Mouse (Mus musculus): Measurements from ENCODE around the gene Ubap1. TPM values are rescaled to one million over a fixed set of nuclear protein-coding genes. Genes with fewer than 3 reads are reported as not detected.
A peak's percentile ranks its signal among the peaks of the same experiment; 100 is the strongest.

Ubap1 gene
- polyA plus RNA-seq, 1 experiment from 2014 or later = 53.0 TPM

GRCm38 (mm10) chr4:41347839-41348238 is 957 bp upstream of the Ubap1 start:
- H3K4me2 ChIP-seq (ENCODE audit: low read depth, low read length) = peak overlapping the region; percentile 56
- no peak overlapping the region; the same call in 1 of the 2 replicates for H3K4me3 ChIP-seq (replicated peaks; ENCODE audit: low read length)
- peak overlapping the region; percentile 60 for H3K27ac ChIP-seq (ENCODE audit: low read length)
- no peaks in the 10 kb centered on the region for H3K36me3 ChIP-seq (ENCODE audit: control insufficient read depth, insufficient read depth, low read length)
- no peak for ATAC-seq (ENCODE audit: insufficient read depth, low FRiP score)
- H3K4me1 ChIP-seq (ENCODE audit: control insufficient read depth, insufficient read depth, low read length) = peaks cover 9% of the 10 kb centered on the region; the same call in 1 of the 2 replicates
- no peaks in the 10 kb centered on the region for H3K9me3 ChIP-seq (replicated peaks; ENCODE audit: control insufficient read depth, low read length)
- 17% methylated on average over 5 of the region's 5 CpGs for whole genome bisulfite sequencing
- no peaks in the 10 kb centered on the region for H3K27me3 ChIP-seq (ENCODE audit: control insufficient read depth, insufficient read depth, low read length)
- H3K9ac ChIP-seq (ENCODE audit: low read length) = peak overlapping the region; percentile 46; the same call in 1 of the 2 replicates

- Histone ChIP-seq H3K4me2 (ENCODE audit: low read depth, low read length) (peak overlapping the region; percentile 88), H3K4me3 (replicated peaks; ENCODE audit: low read length) (peak overlapping the region; percentile 84), H3K4me1 (ENCODE audit: control insufficient read depth, insufficient read depth, low read length) (peaks cover 9% of the 10 kb centered on the region; the same call in 1 of the 2 replicates), H3K9me3 (replicated peaks; ENCODE audit: control insufficient read depth, low read length) (no peaks in the 10 kb centered on the region), H3K27me3 (ENCODE audit: control insufficient read depth, insufficient read depth, low read length) (no peaks in the 10 kb centered on the region), H3K36me3 (ENCODE audit: control insufficient read depth, insufficient read depth, low read length) (no peaks in the 10 kb centered on the region), H3K27ac (ENCODE audit: low read length) (peak overlapping the region; percentile 97), H3K9ac (ENCODE audit: low read length) (peak overlapping the region; percentile 90)
- ATAC-seq (ENCODE audit: insufficient read depth, low FRiP score) = peak; percentile 74; the same call in 1 of the 2 replicates
- 0% methylated on average over 26 of the region's 28 CpGs for WGBS
Measured at GRCm38 (mm10) chr4:41349199-41349591, 399 bp downstream of the Ubap1 start.

GRCm38 (mm10) chr4:41352758-41353157 is 4.0 kb downstream of the Ubap1 start:
- no peak for ATAC-seq (ENCODE audit: insufficient read depth, low FRiP score)
- no peak overlapping the region for H3K9ac ChIP-seq (ENCODE audit: low read length)
- WGBS = 92% methylated on average over 4 of the region's 4 CpGs
- 0 out of 2 replicates have a peak, but pooled peaks cover 5% of the 10 kb centered on the region for H3K36me3 ChIP-seq (ENCODE audit: control insufficient read depth, insufficient read depth, low read length)
- no peaks in the 10 kb centered on the region for H3K27me3 ChIP-seq (ENCODE audit: control insufficient read depth, insufficient read depth, low read length)
- H3K27ac ChIP-seq (ENCODE audit: low read length) = no peak overlapping the region
- H3K9me3 ChIP-seq (replicated peaks; ENCODE audit: control insufficient read depth, low read length) = no peaks in the 10 kb centered on the region
- no peak overlapping the region for H3K4me3 ChIP-seq (replicated peaks; ENCODE audit: low read length)
- H3K4me1 ChIP-seq (ENCODE audit: control insufficient read depth, insufficient read depth, low read length) = peaks cover 9% of the 10 kb centered on the region; the same call in 1 of the 2 replicates
- no peak overlapping the region for H3K4me2 ChIP-seq (ENCODE audit: low read depth, low read length)

GRCm38 (mm10) chr4:41353265-41353664 is 4.5 kb downstream of the Ubap1 start:
- WGBS = 91% methylated on average over 1 of the region's 1 CpGs
- Histone ChIP-seq H3K36me3 (ENCODE audit: control insufficient read depth, insufficient read depth, low read length) (0 out of 2 replicates have a peak, but pooled peaks cover 5% of the 10 kb centered on the region), H3K9ac (ENCODE audit: low read length) (no peak overlapping the region), H3K27me3 (ENCODE audit: control insufficient read depth, insufficient read depth, low read length) (no peaks in the 10 kb centered on the region), H3K9me3 (replicated peaks; ENCODE audit: control insufficient read depth, low read length) (no peaks in the 10 kb centered on the region), H3K4me1 (ENCODE audit: control insufficient read depth, insufficient read depth, low read length) (peaks cover 5% of the 10 kb centered on the region; the same call in 1 of the 2 replicates), H3K4me3 (replicated peaks; ENCODE audit: low read length) (no peak overlapping the region), H3K4me2 (ENCODE audit: low read depth, low read length) (no peak overlapping the region), H3K27ac (ENCODE audit: low read length) (no peak overlapping the region)
- no peak for ATAC-seq (ENCODE audit: insufficient read depth, low FRiP score)

GRCm38 (mm10) chr4:41357154-41357553 is 8.4 kb downstream of the Ubap1 start:
- Histone ChIP-seq H3K36me3 (ENCODE audit: control insufficient read depth, insufficient read depth, low read length) (0 out of 2 replicates have a peak, but pooled peaks cover 5% of the 10 kb centered on the region), H3K27ac (ENCODE audit: low read length) (no peak overlapping the region), H3K27me3 (ENCODE audit: control insufficient read depth, insufficient read depth, low read length) (no peaks in the 10 kb centered on the region), H3K4me1 (ENCODE audit: control insufficient read depth, insufficient read depth, low read length) (no peaks in the 10 kb centered on the region), H3K9me3 (replicated peaks; ENCODE audit: control insufficient read depth, low read length) (no peaks in the 10 kb centered on the region), H3K4me3 (replicated peaks; ENCODE audit: low read length) (no peak overlapping the region), H3K9ac (ENCODE audit: low read length) (no peak overlapping the region), H3K4me2 (ENCODE audit: low read depth, low read length) (no peak overlapping the region)
- WGBS = 82% methylated on average over 2 of the region's 2 CpGs
- no peak for ATAC-seq (ENCODE audit: insufficient read depth, low FRiP score)

GRCm38 (mm10) chr4:41358669-41359068 is 9.9 kb downstream of the Ubap1 start:
- WGBS = 69% methylated on average over 2 of the region's 2 CpGs
- Histone ChIP-seq H3K4me1 (ENCODE audit: control insufficient read depth, insufficient read depth, low read length) (no peaks in the 10 kb centered on the region), H3K27me3 (ENCODE audit: control insufficient read depth, insufficient read depth, low read length) (no peaks in the 10 kb centered on the region), H3K9ac (ENCODE audit: low read length) (no peak overlapping the region), H3K27ac (ENCODE audit: low read length) (no peak overlapping the region), H3K4me3 (replicated peaks; ENCODE audit: low read length) (no peak overlapping the region), H3K9me3 (replicated peaks; ENCODE audit: control insufficient read depth, low read length) (no peaks in the 10 kb centered on the region), H3K4me2 (ENCODE audit: low read depth, low read length) (no peak overlapping the region), H3K36me3 (ENCODE audit: control insufficient read depth, insufficient read depth, low read length) (0 out of 2 replicates have a peak, but pooled peaks cover 5% of the 10 kb centered on the region)
- no peak for ATAC-seq (ENCODE audit: insufficient read depth, low FRiP score)

- 82% methylated on average over 7 of the region's 7 CpGs for WGBS
- no peak overlapping the region for H3K9ac ChIP-seq (ENCODE audit: low read length)
Measured at GRCm38 (mm10) chr4:41359358-41359757, 10.6 kb downstream of the Ubap1 start.

GRCm38 (mm10) chr4:41361059-41361458 is 12.3 kb downstream of the Ubap1 start:
- no peak overlapping the region for H3K4me2 ChIP-seq (ENCODE audit: low read depth, low read length)
- H3K36me3 ChIP-seq (ENCODE audit: control insufficient read depth, insufficient read depth, low read length) = no peaks in the 10 kb centered on the region
- H3K4me1 ChIP-seq (ENCODE audit: control insufficient read depth, insufficient read depth, low read length) = no peaks in the 10 kb centered on the region
- H3K4me3 ChIP-seq (replicated peaks; ENCODE audit: low read length) = no peak overlapping the region
- H3K9ac ChIP-seq (ENCODE audit: low read length) = no peak overlapping the region
- H3K9me3 ChIP-seq (replicated peaks; ENCODE audit: control insufficient read depth, low read length) = no peaks in the 10 kb centered on the region
- no peak for ATAC-seq (ENCODE audit: insufficient read depth, low FRiP score)
- 93% methylated on average over 3 of the region's 3 CpGs for WGBS
- no peaks in the 10 kb centered on the region for H3K27me3 ChIP-seq (ENCODE audit: control insufficient read depth, insufficient read depth, low read length)
- H3K27ac ChIP-seq (ENCODE audit: low read length) = no peak overlapping the region

More at GRCm38 (mm10) chr4:41359358-41359757, 10.6 kb downstream of the Ubap1 start:
- no peaks in the 10 kb centered on the region for H3K9me3 ChIP-seq (replicated peaks; ENCODE audit: control insufficient read depth, low read length)
- ATAC-seq (ENCODE audit: insufficient read depth, low FRiP score) = no peak
- H3K4me3 ChIP-seq (replicated peaks; ENCODE audit: low read length) = no peak overlapping the region
- H3K27ac ChIP-seq (ENCODE audit: low read length) = no peak overlapping the region
- no peaks in the 10 kb centered on the region for H3K27me3 ChIP-seq (ENCODE audit: control insufficient read depth, insufficient read depth, low read length)
- H3K4me2 ChIP-seq (ENCODE audit: low read depth, low read length) = no peak overlapping the region
- H3K4me1 ChIP-seq (ENCODE audit: control insufficient read depth, insufficient read depth, low read length) = no peaks in the 10 kb centered on the region
- 0 out of 2 replicates have a peak, but pooled peaks cover 5% of the 10 kb centered on the region for H3K36me3 ChIP-seq (ENCODE audit: control insufficient read depth, insufficient read depth, low read length)

- H3K4me1 ChIP-seq (ENCODE audit: control insufficient read depth, insufficient read depth, low read length) = no peaks in the 10 kb centered on the region
- H3K36me3 ChIP-seq (ENCODE audit: control insufficient read depth, insufficient read depth, low read length) = 0 out of 2 replicates have a peak, but pooled peaks cover 5% of the 10 kb centered on the region
- H3K9ac ChIP-seq (ENCODE audit: low read length) = no peak overlapping the region
- H3K27me3 ChIP-seq (ENCODE audit: control insufficient read depth, insufficient read depth, low read length) = no peaks in the 10 kb centered on the region
- no peak overlapping the region for H3K4me2 ChIP-seq (ENCODE audit: low read depth, low read length)
- H3K9me3 ChIP-seq (replicated peaks; ENCODE audit: control insufficient read depth, low read length) = no peaks in the 10 kb centered on the region
- ATAC-seq (ENCODE audit: insufficient read depth, low FRiP score) = no peak
- H3K4me3 ChIP-seq (replicated peaks; ENCODE audit: low read length) = no peak overlapping the region
- H3K27ac ChIP-seq (ENCODE audit: low read length) = no peak overlapping the region
- 88% methylated on average over 4 of the region's 4 CpGs for WGBS
Measured at GRCm38 (mm10) chr4:41368198-41368597, 19.4 kb downstream of the Ubap1 start.
